Mouse (Mus musculus) CH12.LX (cell line): Measurements from ENCODE around the gene Spats2.

Source experiments
- CHD1 ChIP-seq: IDR thresholded peaks from 2 replicates; pipeline ENCODE4 v1.6.1; 2012; ENCODE audit warnings: low read depth, low read length, improper control_type of control experiment, inconsistent platforms
- CTCF ChIP-seq, 2 experiments: IDR thresholded peaks in 1 of 2; conservative IDR thresholded peaks in 1 of 2; 2 replicates each; pipeline ENCODE4 v1.5.1; 2011 to 2012; ENCODE audit warnings: low read depth in 2 of 2, low read length in 2 of 2, improper control_type of control experiment in 1 of 2, inconsistent platforms in 1 of 2, mild to moderate bottlenecking in 1 of 2, moderate library complexity in 1 of 2
- ELF1 ChIP-seq: IDR thresholded peaks from 2 replicates; pipeline ENCODE4 v1.6.1; 2014; ENCODE audit warnings: low read depth, mild to moderate bottlenecking, inconsistent platforms, low read length, improper control_type of control experiment
- EP300 ChIP-seq: IDR thresholded peaks from 2 replicates; pipeline ENCODE4 v1.6.1; 2011; ENCODE audit warnings: low read length, improper control_type of control experiment
- HCFC1 ChIP-seq: IDR thresholded peaks from 2 replicates; pipeline ENCODE4 v1.6.1; 2012; ENCODE audit warnings: low read depth, mild to moderate bottlenecking, inconsistent platforms, low read length, improper control_type of control experiment
- MAFK ChIP-seq: IDR thresholded peaks from 2 replicates; pipeline ENCODE4 v1.6.1; 2011; ENCODE audit warnings: low read length, improper control_type of control experiment; ENCODE audit not compliant: insufficient replicate concordance
- MAZ ChIP-seq: IDR thresholded peaks from 2 replicates; pipeline ENCODE4 v1.6.1; 2012; ENCODE audit warnings: low read depth, mild to moderate bottlenecking, inconsistent platforms, low read length, improper control_type of control experiment, moderate library complexity
- NELFE ChIP-seq: IDR thresholded peaks from 2 replicates; pipeline ENCODE4 v1.6.1; 2011; ENCODE audit warnings: low read depth, low read length, improper control_type of control experiment
- POLR2A ChIP-seq: IDR thresholded peaks from 2 replicates; pipeline ENCODE4 v1.6.1; 2011; ENCODE audit warnings: low read depth, mild to moderate bottlenecking, improper control_type of control experiment, low read length
- RCOR1 ChIP-seq: conservative IDR thresholded peaks from 2 replicates; pipeline ENCODE4 v1.6.1; 2012; ENCODE audit warnings: low read depth, mild to moderate bottlenecking, inconsistent platforms, low read length, improper control_type of control experiment
- TBP ChIP-seq: conservative IDR thresholded peaks from 2 replicates; pipeline ENCODE4 v1.6.1; 2011; ENCODE audit warnings: low read depth, low read length, improper control_type of control experiment
- UBTF ChIP-seq: IDR thresholded peaks from 2 replicates; pipeline ENCODE4 v1.6.1; 2012; ENCODE audit warnings: low read depth, mild to moderate bottlenecking, inconsistent platforms, low read length, improper control_type of control experiment, moderate library complexity
- USF1 ChIP-seq: IDR thresholded peaks from 2 replicates; pipeline ENCODE4 v1.6.1; 2014; ENCODE audit warnings: low read depth, mild to moderate bottlenecking, inconsistent platforms, low read length, improper control_type of control experiment

DNA sequence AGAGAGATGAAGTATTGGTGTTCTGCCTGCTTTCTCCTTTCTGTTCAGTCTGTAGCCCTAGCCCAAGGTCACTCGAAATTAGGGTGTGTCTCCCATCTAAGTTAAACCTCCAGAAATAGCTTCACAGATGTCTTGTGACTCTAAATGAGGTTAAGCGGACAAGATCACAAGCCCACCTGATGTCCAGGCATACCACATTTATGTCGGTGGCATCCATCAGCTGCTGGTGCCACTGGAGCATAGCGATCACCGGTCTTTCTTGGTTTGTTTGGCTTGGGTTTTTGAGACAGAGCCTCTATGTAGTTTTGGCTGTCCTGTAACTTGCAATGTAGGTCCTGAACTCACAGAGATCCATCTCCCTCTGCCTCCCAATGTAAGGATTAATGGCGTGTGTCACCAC is 128.1 kb downstream of the Spats2 start:
- TF ChIP-seq CTCF (conservative IDR thresholded peaks at IDR 0.05 in 1 of 2, IDR thresholded peaks at IDR 0.05 in 1 of 2; ENCODE audit: low read depth in 2 of 2, low read length in 2 of 2), result no peak
- TF ChIP-seq UBTF, result no peak
- no peak for TF ChIP-seq EP300
- TF ChIP-seq ELF1, result no peak
- TF ChIP-seq POLR2A, result no peak
- no peak for TF ChIP-seq TBP
- TF ChIP-seq NELFE, result no peak
- TF ChIP-seq CHD1, result no peak
- no peak for TF ChIP-seq MAFK
- TF ChIP-seq HCFC1, result no peak
- no peak for TF ChIP-seq USF1
- no peak for TF ChIP-seq MAZ
- no peak for TF ChIP-seq RCOR1
